Mouse (Mus musculus) spleen, embryonic (tissue): Measurements from ENCODE around the gene Gm21985.

Experiments used
- CTCF ChIA-PET: fragments of 350-600 bp; sonication (Branson Sonifier 250); formaldehyde crosslinking; loops from one replicate; lab custom pipeline; 2022; lab: Charles Lee

Gm21985 gene

GRCm38 (mm10) chr2:112266242-112266592 is at the start of gene Gm21985:
Gene Gm21985, plus strand, starts transcription at chr2:112266314.
- CTCF ChIA-PET: interaction anchor here (0.7 kb wide), 1 partner anchor 61 kb away, joined by 3 read pairs; no protein-coding TSS in a partner anchor

GRCm38 (mm10) chr2:112217614-112218013 is 48.5 kb upstream of the Gm21985 start:
- CTCF ChIA-PET: interaction anchor here (0.6 kb wide), 1 partner anchor 430 kb away, joined by 3 read pairs; no protein-coding TSS in a partner anchor

GRCm38 (mm10) chr2:112220880-112221279 is 45.2 kb upstream of the Gm21985 start:
- CTCF ChIA-PET: no interaction called here

GRCm38 (mm10) chr2:112222607-112223006 is 43.5 kb upstream of the Gm21985 start:
- CTCF ChIA-PET: no interaction called here

- CTCF ChIA-PET: no interaction called here
Measured at GRCm38 (mm10) chr2:112224356-112224755, 41.8 kb upstream of the Gm21985 start.

GRCm38 (mm10) chr2:112232623-112233022 is 33.5 kb upstream of the Gm21985 start:
- CTCF ChIA-PET: no interaction called here

GRCm38 (mm10) chr2:112236620-112237019 is 29.5 kb upstream of the Gm21985 start:
- CTCF ChIA-PET: interaction anchor here (0.6 to 0.7 kb wide), 2 partner anchors 10 to 123 kb away, joined by 4 to 14 read pairs; no protein-coding TSS in a partner anchor

- CTCF ChIA-PET: interaction anchor here (0.6 kb wide), 1 partner anchor 140 kb away, joined by 4 read pairs; no protein-coding TSS in a partner anchor
Measured at GRCm38 (mm10) chr2:112238006-112238405, 28.1 kb upstream of the Gm21985 start.

- CTCF ChIA-PET: interaction anchor here (0.6 to 0.8 kb wide), 2 partner anchors 8 to 28 kb away, joined by 3 read pairs; no protein-coding TSS in a partner anchor
Measured at GRCm38 (mm10) chr2:112239212-112239934, 26.7 kb upstream of the Gm21985 start, which contains the start of gene Lpcat4. Gene Lpcat4, plus strand, starts transcription at chr2:112239468.

GRCm38 (mm10) chr2:112239935-112240721 is 26.0 kb upstream of the Gm21985 start:
- CTCF ChIA-PET: interaction anchor here (0.6 to 0.7 kb wide), 3 partner anchors 14 to 202 kb away, joined by 3 to 9 read pairs (median 5); no protein-coding TSS in a partner anchor

- CTCF ChIA-PET: interaction anchor here (0.7 kb wide), 1 partner anchor 267 kb away, joined by 9 read pairs; no protein-coding TSS in a partner anchor
Measured at GRCm38 (mm10) chr2:112241787-112242186, 24.3 kb upstream of the Gm21985 start.

- CTCF ChIA-PET: no interaction called here
Measured at GRCm38 (mm10) chr2:112245307-112245706, 20.8 kb upstream of the Gm21985 start.

GRCm38 (mm10) chr2:112246193-112246592 is 19.9 kb upstream of the Gm21985 start:
- CTCF ChIA-PET: interaction anchor here (0.5 kb wide), 1 partner anchor 9 kb away, joined by 14 read pairs; no protein-coding TSS in a partner anchor

GRCm38 (mm10) chr2:112247323-112247722 is 18.8 kb upstream of the Gm21985 start:
- CTCF ChIA-PET: interaction anchor here (1.3 kb wide), 1 partner anchor 9 kb away, joined by 3 read pairs; no protein-coding TSS in a partner anchor

GRCm38 (mm10) chr2:112249780-112250453 is 16.2 kb upstream of the Gm21985 start:
- CTCF ChIA-PET: no interaction called here

GRCm38 (mm10) chr2:112254675-112255515 is 11.2 kb upstream of the Gm21985 start:
- CTCF ChIA-PET: interaction anchor here (0.7 kb wide), 1 partner anchor 14 kb away, joined by 5 read pairs; no protein-coding TSS in a partner anchor

GRCm38 (mm10) chr2:112259241-112259962 is 6.7 kb upstream of the Gm21985 start, which contains the start of gene Nutm1:
Gene Nutm1, minus strand, starts transcription at chr2:112259291.
- CTCF ChIA-PET: interaction anchor here (0.7 kb wide), 2 partner anchors 63 to 81 kb away, joined by 3 read pairs; no protein-coding TSS in a partner anchor

- CTCF ChIA-PET: interaction anchor here (0.6 kb wide), 1 partner anchor 16 kb away, joined by 5 read pairs; no protein-coding TSS in a partner anchor
Measured at GRCm38 (mm10) chr2:112261748-112262653, 4.1 kb upstream of the Gm21985 start, which contains the start of gene Nop10. Gene Nop10, plus strand, starts transcription at chr2:112261926.
